Mouse (Mus musculus): ENCODE data around the gene Olfr1360. TPM values are rescaled to one million over a fixed set of nuclear protein-coding genes. Genes with fewer than 3 reads are reported as not detected.

The Olfr1360 gene
- polyA plus RNA-seq (2014; fragmentation: Illumina TruSeq; extraction: RNeasy Lipid Tissue Mini Kit (QIAGEN cat#74804); ENCODE audit: low read depth, low replicate concordance), result not detected

DNA sequence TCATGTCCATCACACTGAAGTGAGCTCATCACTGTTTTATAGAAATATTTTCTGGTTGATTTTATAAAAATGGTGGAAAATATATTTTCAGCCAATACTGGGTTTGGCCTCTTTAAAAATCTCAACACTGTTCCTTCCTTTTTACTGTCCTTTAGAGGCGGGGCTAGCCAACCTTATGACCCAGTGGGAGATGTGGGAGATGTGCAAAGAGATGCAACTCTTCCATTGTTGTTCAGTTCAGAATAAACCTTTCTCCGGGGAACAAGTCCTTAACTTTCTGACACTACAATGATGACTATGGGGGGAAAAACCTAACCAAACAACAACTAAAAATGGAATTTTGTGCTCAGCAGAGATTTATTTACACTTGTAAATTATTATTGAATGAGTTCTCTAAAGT lies at the start of gene Olfr1360:
Gene Olfr1360 (minus strand): TSS at position 101 of the 400 bp plus-strand sequence.

GRCm38 (mm10) chr13:21721757-21722372 lies 44.7 kb upstream of the Olfr1360 start, which contains the start of gene Hist1h2bm:
Gene Hist1h2bm (plus strand): TSS chr13:21722044.

DNA sequence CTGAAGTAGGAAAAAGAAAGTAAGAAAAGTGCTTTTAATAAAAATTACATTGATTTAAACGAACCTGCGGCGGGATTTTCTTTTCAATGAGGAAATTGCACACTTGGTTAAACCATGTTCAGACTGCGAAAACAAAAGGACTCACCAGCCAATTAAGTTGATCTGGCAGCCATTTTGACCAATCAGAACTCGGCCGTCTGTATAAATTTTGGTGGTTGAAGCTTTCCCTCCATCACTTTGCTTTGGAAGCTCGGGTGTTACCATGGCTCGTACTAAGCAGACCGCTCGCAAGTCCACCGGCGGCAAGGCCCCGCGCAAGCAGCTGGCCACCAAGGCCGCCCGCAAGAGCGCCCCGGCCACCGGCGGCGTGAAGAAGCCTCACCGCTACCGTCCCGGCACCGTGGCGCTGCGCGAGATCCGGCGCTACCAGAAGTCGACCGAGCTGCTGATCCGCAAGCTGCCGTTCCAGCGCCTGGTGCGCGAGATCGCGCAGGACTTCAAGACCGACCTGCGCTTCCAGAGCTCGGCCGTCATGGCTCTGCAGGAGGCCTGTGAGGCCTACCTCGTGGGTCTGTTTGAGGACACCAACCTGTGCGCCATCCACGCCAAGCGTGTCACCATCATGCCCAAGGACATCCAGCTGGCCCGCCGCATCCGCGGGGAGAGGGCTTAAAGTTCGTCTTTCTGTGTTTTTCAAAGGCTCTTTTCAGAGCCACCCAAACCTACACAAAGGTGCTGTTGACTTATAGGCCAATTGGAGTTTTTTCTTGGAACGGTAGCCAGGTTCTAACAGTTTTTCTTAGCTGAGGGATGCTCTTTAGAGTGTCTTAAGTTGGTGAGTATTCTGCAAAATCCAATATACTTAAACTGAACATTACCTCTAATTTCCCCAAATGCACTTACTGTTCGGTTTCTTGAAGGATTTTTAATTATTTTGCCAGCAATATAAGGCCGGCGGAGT lies 40.5 kb upstream of the Olfr1360 start, which contains the start of gene Hist1h3h:
Gene Hist1h3h (plus strand): TSS at position 263 of the 961 bp plus-strand sequence.

DNA sequence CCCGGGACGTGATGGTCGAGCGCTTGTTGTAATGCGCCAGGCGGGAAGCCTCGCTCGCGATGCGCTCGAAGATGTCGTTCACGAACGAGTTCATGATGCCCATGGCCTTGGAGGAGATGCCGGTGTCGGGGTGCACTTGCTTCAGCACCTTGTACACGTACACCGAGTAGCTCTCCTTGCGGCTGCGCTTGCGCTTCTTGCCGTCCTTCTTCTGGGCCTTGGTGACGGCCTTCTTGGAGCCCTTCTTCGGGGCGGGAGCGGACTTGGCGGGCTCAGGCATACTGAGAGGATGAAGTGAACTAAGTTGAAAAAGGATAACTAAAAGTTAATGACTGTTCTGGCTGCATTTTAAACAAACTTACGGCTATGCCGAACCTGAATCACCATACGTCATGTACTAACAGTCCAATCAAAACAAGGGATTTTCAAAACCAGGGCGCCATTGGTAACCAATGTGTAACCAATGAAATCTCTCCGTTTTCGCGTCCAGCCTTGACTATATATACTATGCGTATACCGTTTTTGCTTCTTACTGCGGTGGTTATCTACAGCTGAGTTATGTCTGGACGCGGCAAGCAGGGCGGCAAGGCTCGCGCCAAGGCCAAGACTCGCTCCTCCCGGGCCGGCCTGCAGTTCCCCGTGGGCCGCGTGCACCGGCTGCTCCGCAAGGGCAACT lies 38.8 kb upstream of the Olfr1360 start, which contains the start of the genes Hist1h2bl and Hist1h2ai:
Gene Hist1h2bl (minus strand): TSS at position 280 of the 676 bp plus-strand sequence.
Gene Hist1h2ai (plus strand): TSS at position 559 of the 676 bp plus-strand sequence.

DNA sequence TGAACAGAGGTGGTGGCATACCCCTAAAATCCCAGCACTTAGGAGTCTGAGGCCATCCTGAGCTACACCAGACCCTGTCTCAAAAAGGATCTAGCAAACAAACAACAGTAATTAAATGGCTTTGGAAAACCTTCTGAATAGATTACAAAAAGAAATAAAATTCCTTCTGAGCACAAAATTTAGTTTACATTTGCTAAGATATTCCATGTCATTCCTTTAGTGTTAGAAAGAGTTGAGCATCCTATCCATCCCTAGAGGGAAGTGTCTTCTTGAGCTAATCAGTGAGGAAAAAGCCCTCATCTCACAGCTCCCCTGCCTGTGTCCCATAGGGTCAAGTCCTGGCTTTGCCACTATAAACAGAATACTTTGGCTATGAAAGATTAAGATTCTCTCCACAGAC lies 20.6 kb upstream of the Olfr1360 start, which contains the start of gene Olfr1359:
Gene Olfr1359 (plus strand): TSS at position 301 of the 400 bp plus-strand sequence.

GRCm38 (mm10) chr13:21663286-21663685 lies 13.9 kb downstream of the Olfr1360 start, which contains the start of gene Olfr1361:
Gene Olfr1361 (minus strand): TSS chr13:21663386.

GRCm38 (mm10) chr13:21642418-21642817 lies 34.8 kb downstream of the Olfr1360 start, which contains the start of gene Olfr11:
Gene Olfr11 (minus strand): TSS chr13:21642518.

Other genes with a start within 250 kb of the Olfr1360 start
- gene Pgbd1, start 236.3 kb downstream of the Olfr1360 start, polyA plus RNA-seq (2014; fragmentation: Illumina TruSeq; extraction: RNeasy Lipid Tissue Mini Kit (QIAGEN cat#74804); ENCODE audit: low read depth, low replicate concordance), result 0.87 TPM
- 59.3 TPM for gene Zscan26, start 223.7 kb downstream of the Olfr1360 start, polyA plus RNA-seq (2014; fragmentation: Illumina TruSeq; extraction: RNeasy Lipid Tissue Mini Kit (QIAGEN cat#74804); ENCODE audit: low read depth, low replicate concordance)
- 0.90 TPM for gene Nkapl, start 208.9 kb downstream of the Olfr1360 start, polyA plus RNA-seq (2014; fragmentation: Illumina TruSeq; extraction: RNeasy Lipid Tissue Mini Kit (QIAGEN cat#74804); ENCODE audit: low read depth, low replicate concordance)
- gene Zkscan4, start 198.5 kb downstream of the Olfr1360 start, polyA plus RNA-seq (2014; fragmentation: Illumina TruSeq; extraction: RNeasy Lipid Tissue Mini Kit (QIAGEN cat#74804); ENCODE audit: low read depth, low replicate concordance), result 0.87 TPM
- not detected for gene Gm10065, start 198.0 kb downstream of the Olfr1360 start, polyA plus RNA-seq (2014; fragmentation: Illumina TruSeq; extraction: RNeasy Lipid Tissue Mini Kit (QIAGEN cat#74804); ENCODE audit: low read depth, low replicate concordance)
- 0.85 TPM for gene AK157302, start 182.2 kb downstream of the Olfr1360 start, polyA plus RNA-seq (2014; fragmentation: Illumina TruSeq; extraction: RNeasy Lipid Tissue Mini Kit (QIAGEN cat#74804); ENCODE audit: low read depth, low replicate concordance)
- gene Gm11273, start 176.0 kb downstream of the Olfr1360 start, polyA plus RNA-seq (2014; fragmentation: Illumina TruSeq; extraction: RNeasy Lipid Tissue Mini Kit (QIAGEN cat#74804); ENCODE audit: low read depth, low replicate concordance), result not detected
- gene Zkscan8, start 146.3 kb downstream of the Olfr1360 start, polyA plus RNA-seq (2014; fragmentation: Illumina TruSeq; extraction: RNeasy Lipid Tissue Mini Kit (QIAGEN cat#74804); ENCODE audit: low read depth, low replicate concordance), result 9.3 TPM
- gene Olfr1366, start 134.6 kb downstream of the Olfr1360 start, polyA plus RNA-seq (2014; fragmentation: Illumina TruSeq; extraction: RNeasy Lipid Tissue Mini Kit (QIAGEN cat#74804); ENCODE audit: low read depth, low replicate concordance), result not detected
- gene Olfr1535, start 117.5 kb downstream of the Olfr1360 start, polyA plus RNA-seq (2014; fragmentation: Illumina TruSeq; extraction: RNeasy Lipid Tissue Mini Kit (QIAGEN cat#74804); ENCODE audit: low read depth, low replicate concordance), result not detected
- gene Olfr1364, start 95.6 kb downstream of the Olfr1360 start, polyA plus RNA-seq (2014; fragmentation: Illumina TruSeq; extraction: RNeasy Lipid Tissue Mini Kit (QIAGEN cat#74804); ENCODE audit: low read depth, low replicate concordance), result not detected
- gene Olfr1362, start 63.4 kb downstream of the Olfr1360 start, polyA plus RNA-seq (2014; fragmentation: Illumina TruSeq; extraction: RNeasy Lipid Tissue Mini Kit (QIAGEN cat#74804); ENCODE audit: low read depth, low replicate concordance), result not detected
- not detected for gene Olfr11, start 34.9 kb downstream of the Olfr1360 start, polyA plus RNA-seq (2014; fragmentation: Illumina TruSeq; extraction: RNeasy Lipid Tissue Mini Kit (QIAGEN cat#74804); ENCODE audit: low read depth, low replicate concordance)
- gene Olfr1361, start 14.0 kb downstream of the Olfr1360 start, polyA plus RNA-seq (2014; fragmentation: Illumina TruSeq; extraction: RNeasy Lipid Tissue Mini Kit (QIAGEN cat#74804); ENCODE audit: low read depth, low replicate concordance), result not detected
- not detected for gene Olfr1359, start 20.7 kb upstream of the Olfr1360 start, polyA plus RNA-seq (2014; fragmentation: Illumina TruSeq; extraction: RNeasy Lipid Tissue Mini Kit (QIAGEN cat#74804); ENCODE audit: low read depth, low replicate concordance)
- gene Hist1h2bl, start 38.7 kb upstream of the Olfr1360 start, polyA plus RNA-seq (2014; fragmentation: Illumina TruSeq; extraction: RNeasy Lipid Tissue Mini Kit (QIAGEN cat#74804); ENCODE audit: low read depth, low replicate concordance), result not detected
- gene Hist1h2ai, start 39.0 kb upstream of the Olfr1360 start, polyA plus RNA-seq (2014; fragmentation: Illumina TruSeq; extraction: RNeasy Lipid Tissue Mini Kit (QIAGEN cat#74804); ENCODE audit: low read depth, low replicate concordance), result not detected
- gene Hist1h3h, start 40.3 kb upstream of the Olfr1360 start, polyA plus RNA-seq (2014; fragmentation: Illumina TruSeq; extraction: RNeasy Lipid Tissue Mini Kit (QIAGEN cat#74804); ENCODE audit: low read depth, low replicate concordance), result not detected
- not detected for gene Hist1h2bm, start 44.6 kb upstream of the Olfr1360 start, polyA plus RNA-seq (2014; fragmentation: Illumina TruSeq; extraction: RNeasy Lipid Tissue Mini Kit (QIAGEN cat#74804); ENCODE audit: low read depth, low replicate concordance)
- gene Hist1h4j, start 57.7 kb upstream of the Olfr1360 start, polyA plus RNA-seq (2014; fragmentation: Illumina TruSeq; extraction: RNeasy Lipid Tissue Mini Kit (QIAGEN cat#74804); ENCODE audit: low read depth, low replicate concordance), result 0.58 TPM
- gene Hist1h4k, start 73.1 kb upstream of the Olfr1360 start, polyA plus RNA-seq (2014; fragmentation: Illumina TruSeq; extraction: RNeasy Lipid Tissue Mini Kit (QIAGEN cat#74804); ENCODE audit: low read depth, low replicate concordance), result not detected
- not detected for gene Hist1h2ak, start 76.4 kb upstream of the Olfr1360 start, polyA plus RNA-seq (2014; fragmentation: Illumina TruSeq; extraction: RNeasy Lipid Tissue Mini Kit (QIAGEN cat#74804); ENCODE audit: low read depth, low replicate concordance)
- gene Hist1h2bn, start 76.7 kb upstream of the Olfr1360 start, polyA plus RNA-seq (2014; fragmentation: Illumina TruSeq; extraction: RNeasy Lipid Tissue Mini Kit (QIAGEN cat#74804); ENCODE audit: low read depth, low replicate concordance), result not detected
- gene Hist1h1b, start 103.2 kb upstream of the Olfr1360 start, polyA plus RNA-seq (2014; fragmentation: Illumina TruSeq; extraction: RNeasy Lipid Tissue Mini Kit (QIAGEN cat#74804); ENCODE audit: low read depth, low replicate concordance), result not detected
- not detected for gene Hist1h3i, start 106.0 kb upstream of the Olfr1360 start, polyA plus RNA-seq (2014; fragmentation: Illumina TruSeq; extraction: RNeasy Lipid Tissue Mini Kit (QIAGEN cat#74804); ENCODE audit: low read depth, low replicate concordance)
- not detected for gene Hist1h2an, start 109.8 kb upstream of the Olfr1360 start, polyA plus RNA-seq (2014; fragmentation: Illumina TruSeq; extraction: RNeasy Lipid Tissue Mini Kit (QIAGEN cat#74804); ENCODE audit: low read depth, low replicate concordance)
- gene Hist1h2bp, start 110.1 kb upstream of the Olfr1360 start, polyA plus RNA-seq (2014; fragmentation: Illumina TruSeq; extraction: RNeasy Lipid Tissue Mini Kit (QIAGEN cat#74804); ENCODE audit: low read depth, low replicate concordance), result not detected
- gene Hist1h2bq, start 132.8 kb upstream of the Olfr1360 start, polyA plus RNA-seq (2014; fragmentation: Illumina TruSeq; extraction: RNeasy Lipid Tissue Mini Kit (QIAGEN cat#74804); ENCODE audit: low read depth, low replicate concordance), result not detected
- not detected for gene Hist1h2ao, start 133.1 kb upstream of the Olfr1360 start, polyA plus RNA-seq (2014; fragmentation: Illumina TruSeq; extraction: RNeasy Lipid Tissue Mini Kit (QIAGEN cat#74804); ENCODE audit: low read depth, low replicate concordance)
- gene Hist1h4m, start 134.3 kb upstream of the Olfr1360 start, polyA plus RNA-seq (2014; fragmentation: Illumina TruSeq; extraction: RNeasy Lipid Tissue Mini Kit (QIAGEN cat#74804); ENCODE audit: low read depth, low replicate concordance), result not detected
- gene Hist1h4n, start 154.8 kb upstream of the Olfr1360 start, polyA plus RNA-seq (2014; fragmentation: Illumina TruSeq; extraction: RNeasy Lipid Tissue Mini Kit (QIAGEN cat#74804); ENCODE audit: low read depth, low replicate concordance), result not detected
- not detected for gene Hist1h2ap, start 156.1 kb upstream of the Olfr1360 start, polyA plus RNA-seq (2014; fragmentation: Illumina TruSeq; extraction: RNeasy Lipid Tissue Mini Kit (QIAGEN cat#74804); ENCODE audit: low read depth, low replicate concordance)
- not detected for gene Hist1h2br, start 156.3 kb upstream of the Olfr1360 start, polyA plus RNA-seq (2014; fragmentation: Illumina TruSeq; extraction: RNeasy Lipid Tissue Mini Kit (QIAGEN cat#74804); ENCODE audit: low read depth, low replicate concordance)

Measured in liver, adult 10 weeks (tissue).